Mouse (Mus musculus) neutrophil, adult 5-6 weeks (primary cell): ENCODE results near the gene Fcrl6. TPM values are rescaled to one million over a fixed set of nuclear protein-coding genes. Genes with fewer than 3 reads are reported as not detected.

Experiments
- ATAC-seq: fragments of 151-379, 151-347 bp; 2 replicates; pipeline ENCODE4 v1.8.0; 2017; ENCODE audit warnings: mild to moderate bottlenecking, moderate TSS enrichment; ENCODE audit not compliant: insufficient number of reproducible peaks, poor library complexity, low FRiP score, severe bottlenecking; ENCODE audit errors: extremely low read depth
- total RNA-seq: library from RNA; stranded (forward); fragments of 200-1000 nt; gene quantifications from 2 replicates; pipeline ENCODE4 v1.2.3, GENCODE M21; 2017

Gene Fcrl6
- 0.35 TPM in 1 of 2 replicates, not detected in the other for total RNA-seq

- ATAC-seq, result no peak
Measured at GRCm38 (mm10) chr1:172602326-172602725, at the start of gene Fcrl6. TSS of gene Fcrl6 (minus strand) at chr1:172602551.

GRCm38 (mm10) chr1:172651288-172651987 is 49.1 kb upstream of the Fcrl6 start:
- no peak for ATAC-seq

- ATAC-seq, result no peak
Measured at GRCm38 (mm10) chr1:172650519-172651287, 48.4 kb upstream of the Fcrl6 start.

- no peak for ATAC-seq
Measured at GRCm38 (mm10) chr1:172649396-172649795, 47.0 kb upstream of the Fcrl6 start.

GRCm38 (mm10) chr1:172647236-172647635 is 44.9 kb upstream of the Fcrl6 start:
- ATAC-seq, result no peak

GRCm38 (mm10) chr1:172638781-172639180 is 36.4 kb upstream of the Fcrl6 start:
- ATAC-seq, result no peak

- no peak for ATAC-seq
Measured at GRCm38 (mm10) chr1:172637801-172638200, 35.5 kb upstream of the Fcrl6 start.

- no peak for ATAC-seq
Measured at GRCm38 (mm10) chr1:172636266-172636665, 33.9 kb upstream of the Fcrl6 start.

GRCm38 (mm10) chr1:172635258-172635657 is 32.9 kb upstream of the Fcrl6 start:
- ATAC-seq, result no peak

- no peak for ATAC-seq
Measured at GRCm38 (mm10) chr1:172634136-172634535, 31.8 kb upstream of the Fcrl6 start.

- peak; percentile 93 for ATAC-seq
Measured at GRCm38 (mm10) chr1:172632451-172633326, 30.3 kb upstream of the Fcrl6 start, which contains the start of gene Dusp23. TSS of gene Dusp23 (minus strand) at chr1:172632962.

- no peak for ATAC-seq
Measured at GRCm38 (mm10) chr1:172631721-172632120, 29.4 kb upstream of the Fcrl6 start.

GRCm38 (mm10) chr1:172629831-172630230 is 27.5 kb upstream of the Fcrl6 start:
- ATAC-seq, result no peak

GRCm38 (mm10) chr1:172626306-172626705 is 24.0 kb upstream of the Fcrl6 start:
- no peak for ATAC-seq

GRCm38 (mm10) chr1:172624081-172624480 is 21.7 kb upstream of the Fcrl6 start:
- ATAC-seq, result no peak

GRCm38 (mm10) chr1:172623599-172623998 is 21.2 kb upstream of the Fcrl6 start:
- no peak for ATAC-seq

- ATAC-seq, result peak; percentile 66; the same call in 1 of the 2 replicates
Measured at GRCm38 (mm10) chr1:172619235-172619634, 16.9 kb upstream of the Fcrl6 start.

GRCm38 (mm10) chr1:172618141-172618540 is 15.8 kb upstream of the Fcrl6 start:
- ATAC-seq, result no peak

- ATAC-seq, result no peak
Measured at GRCm38 (mm10) chr1:172617365-172618076, 15.2 kb upstream of the Fcrl6 start.
